Mouse (Mus musculus) layer of hippocampus, adult 11-12 months (tissue): ENCODE data around the gene Ptger2.
"Not testable (repeated sequence)": the region's sequence is repeated elsewhere in the genome, so short reads cannot be mapped to it uniquely, and the experiment has no call there.

ENCODE experiments used
- DNase-seq: peaks from one replicate; pipeline ENCODE4 v3.0.0; 2022; ENCODE audit warnings: low spot score

The Ptger2 gene

GRCm38 (mm10) chr14:44987674-44988355, at the start of gene Ptger2:
Gene Ptger2, plus strand, starts transcription at chr14:44988195.
- not testable (repeated sequence) for DNase-seq

GRCm38 (mm10) chr14:44960746-44961145, 27.2 kb upstream of the Ptger2 start:
- no peak for DNase-seq

- DNase-seq = peak; percentile 75
These were observed 10.7 kb upstream of the Ptger2 start for GRCm38 (mm10) chr14:44977278-44977677.

GRCm38 (mm10) chr14:44979887-44980286, 8.1 kb upstream of the Ptger2 start:
- no peak for DNase-seq

- peak; percentile 56 for DNase-seq
These were observed 6.5 kb upstream of the Ptger2 start for GRCm38 (mm10) chr14:44981490-44981889.

- no peak for DNase-seq
These were observed 3.9 kb upstream of the Ptger2 start for GRCm38 (mm10) chr14:44984106-44984505.

- DNase-seq = no peak
These were observed 1.7 kb upstream of the Ptger2 start for GRCm38 (mm10) chr14:44986248-44986647.

- DNase-seq = no peak
These were observed 541 bp downstream of the Ptger2 start for GRCm38 (mm10) chr14:44988456-44989016.

GRCm38 (mm10) chr14:44989017-44989721, 1.2 kb downstream of the Ptger2 start:
- DNase-seq = no peak

- DNase-seq = no peak
These were observed 1.8 kb downstream of the Ptger2 start for GRCm38 (mm10) chr14:44989751-44990150.

- DNase-seq = no peak
These were observed 6.3 kb downstream of the Ptger2 start for GRCm38 (mm10) chr14:44994337-44994736.

GRCm38 (mm10) chr14:45000086-45000769, 12.2 kb downstream of the Ptger2 start:
- no peak for DNase-seq

- no peak for DNase-seq
These were observed 17.8 kb downstream of the Ptger2 start for GRCm38 (mm10) chr14:45005698-45006283.

GRCm38 (mm10) chr14:45009242-45009641, 21.2 kb downstream of the Ptger2 start:
- DNase-seq = no peak

GRCm38 (mm10) chr14:45011260-45011659, 23.3 kb downstream of the Ptger2 start:
- DNase-seq = no peak

- no peak for DNase-seq
These were observed 23.7 kb downstream of the Ptger2 start for GRCm38 (mm10) chr14:45011671-45012070.

GRCm38 (mm10) chr14:45021551-45021950, 33.6 kb downstream of the Ptger2 start:
- no peak for DNase-seq

GRCm38 (mm10) chr14:45034293-45034692, 46.3 kb downstream of the Ptger2 start:
- DNase-seq = no peak

- no peak for DNase-seq
These were observed 48.6 kb downstream of the Ptger2 start for GRCm38 (mm10) chr14:45036579-45036978.

GRCm38 (mm10) chr14:45038052-45038451, 50.1 kb downstream of the Ptger2 start:
- no peak for DNase-seq

GRCm38 (mm10) chr14:45040851-45041475, 53.0 kb downstream of the Ptger2 start:
- DNase-seq = no peak

GRCm38 (mm10) chr14:45048128-45048527, 60.1 kb downstream of the Ptger2 start:
- DNase-seq = no peak
